Mouse (Mus musculus): ENCODE data around the gene Ppp1r3e. TPM values are rescaled to one million over a fixed set of nuclear protein-coding genes. Genes with fewer than 3 reads are reported as not detected.

Ppp1r3e gene
- total and polyA plus RNA-seq, 2 experiments from 2014 or later: 4.1 to 37.2 TPM

- Histone ChIP-seq H3K36me3 (ENCODE audit: insufficient read depth, low read length) (peaks cover 8% of the 10 kb centered on the region), H3K4me1 (ENCODE audit: insufficient read depth, low read length) (peaks cover 6% of the 10 kb centered on the region; the same call in 1 of the 2 replicates), H3K4me2 (ENCODE audit: low read depth, low read length, poor library complexity, severe bottlenecking) (no peak overlapping the region), H3K9me3 (ENCODE audit: low read length) (peaks cover 8% of the 10 kb centered on the region), H3K27ac (ENCODE audit: low read depth, low read length) (no peak overlapping the region), H3K27me3 (ENCODE audit: insufficient read depth, low read length) (no peaks in the 10 kb centered on the region), H3K4me3 (ENCODE audit: low read depth, low read length) (no peak overlapping the region), H3K9ac (replicated peaks; ENCODE audit: low read length, poor library complexity, severe bottlenecking) (no peak overlapping the region)
- 92% methylated on average over 16 of the region's 16 CpGs for WGBS
- no peak for DNase-seq (ENCODE audit: low spot score)
- ATAC-seq (ENCODE audit: low FRiP score): no peak
- TF ChIP-seq CTCF (IDR thresholded peaks at IDR 0.05): no peak
Measured at GRCm38 (mm10) chr14:54920076-54920685, 42.8 kb upstream of the Ppp1r3e start.

GRCm38 (mm10) chr14:54913343-54913742 is 36.0 kb upstream of the Ppp1r3e start:
- ATAC-seq (ENCODE audit: low FRiP score): peak; percentile 9

GRCm38 (mm10) chr14:54912886-54913285 is 35.5 kb upstream of the Ppp1r3e start, which contains the start of gene Slc22a17:
Gene Slc22a17, minus strand, starts transcription at chr14:54913132.
- DNase-seq (ENCODE audit: low spot score) (peak; percentile 94), ATAC-seq (ENCODE audit: low FRiP score) (peak; percentile 93)
- peak within 1 kb of the TSS; percentile 97 for H3K27ac ChIP-seq (ENCODE audit: low read depth, low read length)
- peak within 1 kb of the TSS; percentile 98 for H3K9ac ChIP-seq (replicated peaks; ENCODE audit: low read length, poor library complexity, severe bottlenecking)
- H3K9me3 ChIP-seq (ENCODE audit: low read length): no peaks in the 10 kb centered on the region
- peak; percentile 21; the same call in 1 of the 2 replicates for TF ChIP-seq CTCF (IDR thresholded peaks at IDR 0.05)
- H3K27me3 ChIP-seq (ENCODE audit: insufficient read depth, low read length): no peaks in the 10 kb centered on the region
- under 1% methylated on average over 24 of the region's 28 CpGs for WGBS
- H3K4me2 ChIP-seq (ENCODE audit: low read depth, low read length, poor library complexity, severe bottlenecking): peak within 1 kb of the TSS; percentile 96
- H3K4me1 ChIP-seq (ENCODE audit: insufficient read depth, low read length): 0 out of 2 replicates have a peak, but pooled peaks cover 4% of the 10 kb centered on the region
- H3K36me3 ChIP-seq (ENCODE audit: insufficient read depth, low read length): peaks cover 24% of the 10 kb centered on the region
- H3K4me3 ChIP-seq (ENCODE audit: low read depth, low read length): peak within 1 kb of the TSS; percentile 94

More at GRCm38 (mm10) chr14:54913343-54913742, 36.0 kb upstream of the Ppp1r3e start:
- no peak for TF ChIP-seq CTCF (IDR thresholded peaks at IDR 0.05)
- WGBS: 12% methylated on average over 10 of the region's 10 CpGs
- H3K27ac ChIP-seq (ENCODE audit: low read depth, low read length): peak overlapping the region; percentile 97
- peak overlapping the region; percentile 96 for H3K4me2 ChIP-seq (ENCODE audit: low read depth, low read length, poor library complexity, severe bottlenecking)
- no peaks in the 10 kb centered on the region for H3K27me3 ChIP-seq (ENCODE audit: insufficient read depth, low read length)
- H3K9ac ChIP-seq (replicated peaks; ENCODE audit: low read length, poor library complexity, severe bottlenecking): peak overlapping the region; percentile 98
- H3K36me3 ChIP-seq (ENCODE audit: insufficient read depth, low read length): peaks cover 21% of the 10 kb centered on the region
- no peaks in the 10 kb centered on the region for H3K9me3 ChIP-seq (ENCODE audit: low read length)
- peak; percentile 13 for DNase-seq (ENCODE audit: low spot score)
- peak overlapping the region; percentile 94 for H3K4me3 ChIP-seq (ENCODE audit: low read depth, low read length)
- 0 out of 2 replicates have a peak, but pooled peaks cover 4% of the 10 kb centered on the region for H3K4me1 ChIP-seq (ENCODE audit: insufficient read depth, low read length)

GRCm38 (mm10) chr14:54912109-54912850 is 34.9 kb upstream of the Ppp1r3e start:
- Histone ChIP-seq H3K9me3 (ENCODE audit: low read length) (no peaks in the 10 kb centered on the region), H3K4me3 (ENCODE audit: low read depth, low read length) (peak overlapping the region; percentile 94), H3K27ac (ENCODE audit: low read depth, low read length) (peak overlapping the region; percentile 97), H3K36me3 (ENCODE audit: insufficient read depth, low read length) (peaks cover 30% of the 10 kb centered on the region), H3K4me2 (ENCODE audit: low read depth, low read length, poor library complexity, severe bottlenecking) (peak overlapping the region; percentile 96), H3K9ac (replicated peaks; ENCODE audit: low read length, poor library complexity, severe bottlenecking) (peak overlapping the region; percentile 98), H3K4me1 (ENCODE audit: insufficient read depth, low read length) (0 out of 2 replicates have a peak, but pooled peaks cover 4% of the 10 kb centered on the region), H3K27me3 (ENCODE audit: insufficient read depth, low read length) (no peaks in the 10 kb centered on the region)
- TF ChIP-seq CTCF (IDR thresholded peaks at IDR 0.05): no peak
- ATAC-seq (ENCODE audit: low FRiP score) (peak; percentile 78), DNase-seq (ENCODE audit: low spot score) (peak; percentile 50)
- 2% methylated on average over 31 of the region's 69 CpGs for WGBS

GRCm38 (mm10) chr14:54908682-54909081 is 31.3 kb upstream of the Ppp1r3e start:
- H3K4me3 ChIP-seq (ENCODE audit: low read depth, low read length): no peak overlapping the region
- no peak for DNase-seq (ENCODE audit: low spot score)
- WGBS: 87% methylated on average over 7 of the region's 7 CpGs
- H3K27ac ChIP-seq (ENCODE audit: low read depth, low read length): no peak overlapping the region
- no peak for ATAC-seq (ENCODE audit: low FRiP score)
- H3K9me3 ChIP-seq (ENCODE audit: low read length): no peaks in the 10 kb centered on the region
- 0 out of 2 replicates have a peak overlapping the region, but pooled peaks have one; percentile 13 for H3K9ac ChIP-seq (replicated peaks; ENCODE audit: low read length, poor library complexity, severe bottlenecking)
- H3K36me3 ChIP-seq (ENCODE audit: insufficient read depth, low read length): peaks cover 43% of the 10 kb centered on the region
- H3K4me1 ChIP-seq (ENCODE audit: insufficient read depth, low read length): 0 out of 2 replicates have a peak, but pooled peaks cover 3% of the 10 kb centered on the region
- no peak for TF ChIP-seq CTCF (IDR thresholded peaks at IDR 0.05)
- no peaks in the 10 kb centered on the region for H3K27me3 ChIP-seq (ENCODE audit: insufficient read depth, low read length)
- no peak overlapping the region for H3K4me2 ChIP-seq (ENCODE audit: low read depth, low read length, poor library complexity, severe bottlenecking)

- H3K36me3 ChIP-seq (ENCODE audit: insufficient read depth, low read length): peaks cover 31% of the 10 kb centered on the region
- no peak overlapping the region for H3K27ac ChIP-seq (ENCODE audit: low read depth, low read length)
- H3K9me3 ChIP-seq (ENCODE audit: low read length): no peaks in the 10 kb centered on the region
- no peaks in the 10 kb centered on the region for H3K27me3 ChIP-seq (ENCODE audit: insufficient read depth, low read length)
- H3K4me1 ChIP-seq (ENCODE audit: insufficient read depth, low read length): no peaks in the 10 kb centered on the region
- TF ChIP-seq CTCF (IDR thresholded peaks at IDR 0.05): no peak
- no peak for ATAC-seq (ENCODE audit: low FRiP score)
- WGBS: 94% methylated on average over 4 of the region's 4 CpGs
- no peak for DNase-seq (ENCODE audit: low spot score)
- H3K9ac ChIP-seq (replicated peaks; ENCODE audit: low read length, poor library complexity, severe bottlenecking): no peak overlapping the region
- no peak overlapping the region for H3K4me3 ChIP-seq (ENCODE audit: low read depth, low read length)
- no peak overlapping the region for H3K4me2 ChIP-seq (ENCODE audit: low read depth, low read length, poor library complexity, severe bottlenecking)
Measured at GRCm38 (mm10) chr14:54903641-54904040, 26.3 kb upstream of the Ppp1r3e start.

Data from midbrain, postnatal 0 days (tissue).